Mouse (Mus musculus) G1E (cell line): ENCODE measurements around the gene Prpf8. TPM values are rescaled to one million over a fixed set of nuclear protein-coding genes. Genes with fewer than 3 reads are reported as not detected.
A peak's percentile ranks its signal among the peaks of the same experiment; 100 is the strongest.

Source experiments
- ATAC-seq: 2 replicates; pipeline ENCODE4 v1.8.0; 2016; ENCODE audit warnings: mild to moderate bottlenecking; ENCODE audit not compliant: insufficient number of reproducible peaks, poor library complexity, low FRiP score, severe bottlenecking; ENCODE audit errors: extremely low read depth
- DNase-seq: peaks from one replicate; pipeline ENCODE4 v3.0.0; 2012; ENCODE audit warnings: low spot score
- H3K27me3 ChIP-seq: 2 replicates; pipeline ENCODE4 v1.6.1; 2012; ENCODE audit warnings: mild to moderate bottlenecking, low read length, inconsistent platforms; ENCODE audit not compliant: insufficient read depth
- H3K36me3 ChIP-seq: replicated peaks from 2 replicates; pipeline ENCODE3; 2012; ENCODE audit warnings: mild to moderate bottlenecking, inconsistent platforms
- H3K4me1 ChIP-seq: 2 replicates; pipeline ENCODE4 v1.6.1; 2012; ENCODE audit warnings: low read depth, low read length, inconsistent platforms, mixed read lengths; ENCODE audit not compliant: insufficient read depth
- H3K4me3 ChIP-seq: 2 replicates; pipeline ENCODE4 v1.5.1; 2012; ENCODE audit warnings: low read depth, mild to moderate bottlenecking, inconsistent platforms, low read length, moderate library complexity, mixed read lengths
- H3K9me3 ChIP-seq: replicated peaks from 2 replicates; pipeline ENCODE4 v1.6.1; 2012; ENCODE audit warnings: inconsistent platforms
- CTCF ChIP-seq: IDR thresholded peaks from 2 replicates; pipeline ENCODE4 v1.5.1; 2012; ENCODE audit warnings: low read depth, low read length, inconsistent platforms, mixed read lengths
- GATA1 ChIP-seq: IDR thresholded peaks from 2 replicates; pipeline ENCODE4 v1.6.1; 2012; ENCODE audit warnings: borderline replicate concordance, low read length, inconsistent platforms, mixed read lengths
- GATA2 ChIP-seq: IDR thresholded peaks from 2 replicates; pipeline ENCODE4 v1.6.1; 2012; ENCODE audit warnings: low read depth, low read length, inconsistent platforms, borderline replicate concordance
- POLR2AphosphoS5 ChIP-seq: IDR thresholded peaks from 2 replicates; pipeline ENCODE4 v1.6.1; 2012; ENCODE audit warnings: low read depth, low read length, inconsistent platforms; ENCODE audit not compliant: insufficient replicate concordance
- TAL1 ChIP-seq: conservative IDR thresholded peaks from 2 replicates; pipeline ENCODE4 v1.6.1; 2012; ENCODE audit warnings: low read depth, low read length, inconsistent platforms, mixed read lengths
- polyA plus RNA-seq: library from polyadenylated mRNA; stranded (reverse); fragments of >175 nt; gene quantifications from 2 replicates; pipeline ENCODE4 v1.2.3, GENCODE M21; 2012
- total RNA-seq, 2 experiments: library from RNA; stranded (forward) in 1 of 2; stranded (reverse) in 1 of 2; fragments of 200-1000 nt in 1 of 2; fragments of >200 nt in 1 of 2; fragmentation: Nextera tagmentation in 1 of 2; gene quantifications; 2 replicates each; pipeline ENCODE4 v1.2.3; 2014 to 2017

Gene Prpf8
- total and polyA plus RNA-seq, 3 experiments = 90.1 to 539 (median 150) TPM

DNA sequence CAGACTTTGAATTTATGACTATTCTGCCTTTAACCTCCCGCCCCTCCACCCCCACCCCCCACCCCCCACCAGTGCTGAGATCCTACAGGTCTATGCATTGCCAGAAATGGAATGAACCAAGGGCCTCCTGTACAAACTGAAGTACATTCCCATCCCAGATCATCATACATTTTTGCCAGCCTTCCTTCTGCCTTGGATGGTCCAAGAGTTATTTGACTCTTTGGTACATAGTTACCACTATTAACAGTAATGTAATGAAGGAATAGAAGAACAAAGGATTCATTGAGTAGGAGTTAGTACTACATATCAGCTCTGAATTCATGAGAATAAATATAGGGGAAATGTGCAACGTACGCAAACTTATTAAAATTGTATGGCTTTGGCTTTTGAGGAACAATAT, 424 bp upstream of the Prpf8 start:
- TF ChIP-seq CTCF (no peak), POLR2AphosphoS5 (no peak), GATA1 (no peak), GATA2 (no peak), TAL1 (no peak)
- DNase-seq = no peak
- Histone ChIP-seq H3K9me3 (no peaks in the 10 kb centered on the region), H3K4me3 (peak overlapping the region; percentile 91; the same call in 1 of the 2 replicates), H3K27me3 (no peaks in the 10 kb centered on the region), H3K36me3 (peaks cover 36% of the 10 kb centered on the region), H3K4me1 (peaks cover 31% of the 10 kb centered on the region)
- no peak for ATAC-seq

DNA sequence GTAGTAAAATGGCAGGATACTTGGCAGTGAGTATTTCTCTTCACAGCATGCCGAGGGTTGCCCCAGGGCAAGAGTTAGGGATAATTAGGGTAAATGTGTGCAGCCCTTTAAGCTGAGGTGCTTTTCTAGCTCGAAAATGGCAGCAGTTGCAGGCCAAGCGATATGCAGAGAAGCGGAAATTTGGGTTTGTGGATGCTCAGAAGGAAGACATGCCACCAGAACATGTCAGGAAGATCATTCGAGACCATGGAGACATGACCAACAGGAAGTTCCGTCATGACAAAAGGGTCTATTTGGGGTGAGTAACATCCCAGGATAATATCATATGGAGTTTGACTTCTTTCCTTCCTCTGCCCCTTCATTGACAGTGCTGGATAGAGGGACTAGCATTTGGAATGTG, 880 bp downstream of the Prpf8 start:
- no peaks in the 10 kb centered on the region for H3K9me3 ChIP-seq
- TF ChIP-seq TAL1 (no peak), POLR2AphosphoS5 (no peak), GATA2 (no peak), CTCF (no peak), GATA1 (no peak)
- no peak for DNase-seq
- peaks cover 31% of the 10 kb centered on the region for H3K4me1 ChIP-seq
- H3K4me3 ChIP-seq = peak overlapping the region; percentile 91
- no peaks in the 10 kb centered on the region for H3K27me3 ChIP-seq
- H3K36me3 ChIP-seq = peaks cover 49% of the 10 kb centered on the region
- ATAC-seq = no peak

GRCm38 (mm10) chr11:75494296-75495049, 7.9 kb downstream of the Prpf8 start:
- no peak for DNase-seq
- H3K4me3 ChIP-seq = no peak overlapping the region
- H3K36me3 ChIP-seq = peaks cover 99% of the 10 kb centered on the region
- H3K27me3 ChIP-seq = no peaks in the 10 kb centered on the region
- TF ChIP-seq POLR2AphosphoS5 = no peak
- no peak for TF ChIP-seq GATA1
- no peak for TF ChIP-seq GATA2
- TF ChIP-seq CTCF = no peak
- TF ChIP-seq TAL1 = no peak
- ATAC-seq = no peak
- peaks cover 33% of the 10 kb centered on the region for H3K4me1 ChIP-seq
- no peaks in the 10 kb centered on the region for H3K9me3 ChIP-seq

- peaks cover 24% of the 10 kb centered on the region for H3K4me1 ChIP-seq
- ATAC-seq = no peak
Observed at GRCm38 (mm10) chr11:75498126-75498525, 11.5 kb downstream of the Prpf8 start.

DNA sequence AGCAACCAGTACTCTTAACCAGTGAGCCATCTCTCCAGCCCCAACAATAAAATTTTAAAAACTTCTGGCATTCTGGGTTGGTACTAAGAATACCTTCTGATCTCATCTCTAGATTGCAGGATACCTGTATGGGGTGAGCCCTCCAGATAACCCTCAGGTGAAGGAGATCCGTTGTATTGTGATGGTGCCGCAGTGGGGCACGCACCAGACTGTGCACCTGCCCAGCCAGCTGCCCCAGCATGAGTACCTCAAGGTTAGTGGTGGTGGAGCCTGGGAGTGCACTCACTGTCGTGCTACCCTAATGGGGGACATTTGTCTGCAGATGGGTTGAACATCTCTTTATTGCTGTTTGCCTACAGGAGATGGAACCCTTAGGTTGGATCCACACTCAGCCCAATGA, 21.5 kb downstream of the Prpf8 start:
- Histone ChIP-seq H3K36me3 (peaks cover 93% of the 10 kb centered on the region), H3K9me3 (no peaks in the 10 kb centered on the region), H3K4me1 (peaks cover 31% of the 10 kb centered on the region), H3K4me3 (no peak overlapping the region), H3K27me3 (peaks cover 2% of the 10 kb centered on the region; the same call in 1 of the 2 replicates)
- ATAC-seq (no peak), DNase-seq (no peak)
- TF ChIP-seq CTCF (no peak), GATA1 (no peak), POLR2AphosphoS5 (no peak), GATA2 (no peak), TAL1 (no peak)

More at GRCm38 (mm10) chr11:75498126-75498525, 11.5 kb downstream of the Prpf8 start:
- H3K36me3 ChIP-seq = peaks cover 99% of the 10 kb centered on the region
- no peaks in the 10 kb centered on the region for H3K27me3 ChIP-seq
- no peak overlapping the region for H3K4me3 ChIP-seq
- DNase-seq = no peak
- H3K9me3 ChIP-seq = no peaks in the 10 kb centered on the region
- TF ChIP-seq TAL1 (no peak), POLR2AphosphoS5 (no peak), CTCF (no peak), GATA2 (no peak), GATA1 (no peak)

- no peak for ATAC-seq
- Histone ChIP-seq H3K36me3 (peaks cover 89% of the 10 kb centered on the region), H3K9me3 (no peaks in the 10 kb centered on the region), H3K4me3 (no peak overlapping the region), H3K4me1 (peaks cover 31% of the 10 kb centered on the region), H3K27me3 (peaks cover 5% of the 10 kb centered on the region; the same call in 1 of the 2 replicates)
- TF ChIP-seq GATA2 = no peak
- TF ChIP-seq POLR2AphosphoS5 = no peak
- no peak for TF ChIP-seq TAL1
- no peak for TF ChIP-seq GATA1
- no peak for TF ChIP-seq CTCF
- peak; percentile 28 for DNase-seq
Observed at GRCm38 (mm10) chr11:75508904-75509303, 22.3 kb downstream of the Prpf8 start.
